Comparison of ENCODE assay signal across 9 mouse cellular contexts in the genomic region with DNA sequence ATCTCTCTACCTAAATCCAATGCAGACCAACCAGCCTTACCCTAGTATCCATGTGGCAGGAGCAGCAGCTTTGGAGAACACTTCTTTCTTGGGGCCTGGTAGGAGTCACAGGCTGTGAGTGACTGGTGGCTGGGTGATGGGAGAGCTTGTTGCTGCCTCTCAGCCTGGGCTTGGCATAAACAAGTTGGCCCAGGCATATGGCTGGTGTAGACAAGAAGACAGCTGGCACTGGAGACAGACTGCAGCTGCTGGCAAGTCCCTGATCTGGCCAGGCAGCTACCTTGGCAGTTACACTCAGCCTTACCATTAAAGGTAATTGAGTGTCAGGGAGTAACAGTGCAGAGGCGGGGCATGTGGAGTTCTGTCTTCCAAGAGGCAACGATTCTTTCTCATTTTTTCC. TPM values are rescaled to one million over a fixed set of nuclear protein-coding genes. Genes with fewer than 3 reads are reported as not detected.
DNase-seq lines count a peak whose midpoint lies in the region; ATAC-seq lines count a peak whose summit lies in the region.
"Had no signal": no experiment of that assay in that cellular context is flagged by ENCODE, and none has a peak within 500 bp of the region (broad histone marks: within the 10 kb centered on the region; RNA-seq: fewer than 3 reads in every experiment).

No protein-coding gene starts in this region.

- no peaks in the 10 kb centered on the region for H3K27me3 ChIP-seq in midbrain, embryonic 11.5 days (ENCODE audit: control insufficient read depth, insufficient read depth, low read length)
- H3K27me3 ChIP-seq in midbrain, embryonic 15.5 days (replicated peaks) = no peaks in the 10 kb centered on the region
- no peaks in the 10 kb centered on the region for H3K27me3 ChIP-seq in heart, embryonic 15.5 days

- 92% methylated on average over 2 of the region's 2 CpGs for WGBS in midbrain, embryonic 11.5 days
- 96% methylated on average over 2 of the region's 2 CpGs for WGBS in midbrain, embryonic 15.5 days
- 65% methylated on average over 2 of the region's 2 CpGs for WGBS in heart, embryonic 15.5 days

- no peaks in the 10 kb centered on the region for H3K4me1 ChIP-seq in midbrain, embryonic 11.5 days (ENCODE audit: control insufficient read depth, insufficient read depth, low read length)
- no peaks in the 10 kb centered on the region for H3K4me1 ChIP-seq in midbrain, embryonic 15.5 days
- peaks cover 8% of the 10 kb centered on the region for H3K4me1 ChIP-seq in heart, embryonic 15.5 days (replicated peaks)

- peak; percentile 49 for DNase-seq in midbrain, embryonic 11.5 days (ENCODE audit: low spot score, missing footprints)
- DNase-seq in layer of hippocampus, postnatal 10 days (ENCODE audit: low spot score in 2 of 2) = peak; percentile 28 to 45
- peak; percentile 25 for DNase-seq in right cerebral cortex, postnatal 14 days
- DNase-seq in testis, postnatal 10 days (ENCODE audit: low spot score) = no peak
- no peak for DNase-seq in retina, embryonic 14.5 days (ENCODE audit: low spot score)

- no peaks in the 10 kb centered on the region for H3K36me3 ChIP-seq in midbrain, embryonic 11.5 days (ENCODE audit: control insufficient read depth, insufficient read depth, low read length)
- no peaks in the 10 kb centered on the region for H3K36me3 ChIP-seq in midbrain, embryonic 15.5 days (replicated peaks)
- H3K36me3 ChIP-seq in heart, embryonic 15.5 days = no peaks in the 10 kb centered on the region

- no peak overlapping the region for H3K9ac ChIP-seq in midbrain, embryonic 11.5 days (ENCODE audit: low read length)
- no peak overlapping the region for H3K9ac ChIP-seq in midbrain, embryonic 15.5 days
- no peak overlapping the region for H3K9ac ChIP-seq in heart, embryonic 15.5 days

- H3K27ac ChIP-seq in midbrain, embryonic 11.5 days (ENCODE audit: low read depth, low read length) = no peak overlapping the region
- no peak overlapping the region for H3K27ac ChIP-seq in midbrain, embryonic 15.5 days
- peak overlapping the region; percentile 1; the same call in 1 of the 2 replicates for H3K27ac ChIP-seq in heart, embryonic 15.5 days
- H3K27ac ChIP-seq: kidney, postnatal 0 days had no signal

- no peak for ATAC-seq in midbrain, embryonic 11.5 days (ENCODE audit: low FRiP score)
- ATAC-seq in midbrain, embryonic 15.5 days (replicated peaks) = no peak; the same call in 1 of the 2 replicates
- ATAC-seq in common myeloid progenitor, adult 5-6 weeks (replicated peaks; ENCODE audit: low read depth, poor library complexity, severe bottlenecking) = peak; percentile 47
- no peak; the same call in 1 of the 2 replicates for ATAC-seq in heart, embryonic 15.5 days (replicated peaks; ENCODE audit: insufficient number of reproducible peaks, insufficient read depth, low FRiP score, low read depth)

- no peaks in the 10 kb centered on the region for H3K9me3 ChIP-seq in midbrain, embryonic 11.5 days (ENCODE audit: control insufficient read depth, low read length)
- no peaks in the 10 kb centered on the region for H3K9me3 ChIP-seq in midbrain, embryonic 15.5 days
- no peaks in the 10 kb centered on the region for H3K9me3 ChIP-seq in heart, embryonic 15.5 days (replicated peaks)

- no peak overlapping the region for H3K4me3 ChIP-seq in midbrain, embryonic 11.5 days (ENCODE audit: low read depth, low read length)
- no peak overlapping the region for H3K4me3 ChIP-seq in midbrain, embryonic 15.5 days
- H3K4me3 ChIP-seq in heart, embryonic 15.5 days = no peak overlapping the region

- H3K4me2 ChIP-seq in midbrain, embryonic 11.5 days = no peak overlapping the region
- no peak overlapping the region for H3K4me2 ChIP-seq in midbrain, embryonic 15.5 days
- H3K4me2 ChIP-seq in heart, embryonic 15.5 days = no peak overlapping the region

RNA-seq across cellular contexts. Expression of gene Abcc1, which starts 16.0 kb away (rescaled TPM):
- 4.5 and 5.4 TPM in 2 replicates for polyA plus RNA-seq in midbrain, embryonic 11.5 days (2014; fragmentation: Nextera tagmentation; extraction: Ambion mirVana)
- 9.4 and 10.6 TPM in 2 replicates for polyA plus RNA-seq in midbrain, embryonic 15.5 days (2015; fragmentation: Nextera tagmentation; extraction: Ambion mirVana)
- 41.4 and 44.5 TPM in 2 replicates for total RNA-seq in common myeloid progenitor, adult 5-6 weeks (2017)
- 2.8 and 5.6 TPM in 2 replicates for polyA plus RNA-seq in heart, embryonic 15.5 days (2015; fragmentation: Nextera tagmentation; extraction: Ambion mirVana)
- 10 to 100 TPM; 17.7 to 20.4 TPM for total RNA-seq in layer of hippocampus, postnatal 10 days (2021)

Comparison
In these comparisons a context has a peak if more than half of its experiments do, and no peak if none do; other contexts are left out.
1. DNase-seq: peak in midbrain, embryonic 11.5 days (single experiment), layer of hippocampus, postnatal 10 days (2 of 2) and right cerebral cortex, postnatal 14 days (single experiment); none in testis, postnatal 10 days (single experiment) and retina, embryonic 14.5 days (single experiment).